Mouse (Mus musculus) kidney, adult 2 months (tissue): ENCODE data around the gene Egfem1. TPM values are rescaled to one million over a fixed set of nuclear protein-coding genes. Genes with fewer than 3 reads are reported as not detected.
A peak's percentile ranks its signal among the peaks of the same experiment; 100 is the strongest.

ENCODE experiments used
- DNase-seq: peaks from one replicate; pipeline ENCODE4 v3.0.0; 2021
- H3K27ac ChIP-seq: fragments of 200-500 bp; 2 replicates; pipeline ENCODE4 v1.5.1; 2012; ENCODE audit warnings: low read depth, low read length, control low read depth, inconsistent platforms; ENCODE audit not compliant: insufficient read depth
- H3K27me3 ChIP-seq: fragments of 200-500 bp; replicated peaks from 2 replicates; pipeline ENCODE4 v1.6.1; 2012; ENCODE audit warnings: mild to moderate bottlenecking, moderate library complexity, low read length, inconsistent platforms; ENCODE audit not compliant: control insufficient read depth, insufficient read depth
- H3K36me3 ChIP-seq: fragments of 200-500 bp; 2 replicates; pipeline ENCODE4 v1.6.1; 2012; ENCODE audit warnings: mild to moderate bottlenecking, moderate library complexity, low read length, inconsistent platforms; ENCODE audit not compliant: control insufficient read depth, insufficient read depth
- H3K4me1 ChIP-seq: fragments of 200-500 bp; 2 replicates; pipeline ENCODE4 v1.6.1; 2011; ENCODE audit warnings: low read length; ENCODE audit not compliant: control insufficient read depth, insufficient read depth
- H3K4me3 ChIP-seq: fragments of 200-500 bp; 2 replicates; pipeline ENCODE4 v1.5.1; 2011; ENCODE audit warnings: mild to moderate bottlenecking, low read depth, low read length, control low read depth; ENCODE audit not compliant: insufficient read depth
- CTCF ChIP-seq: fragments of 200-500 bp; conservative IDR thresholded peaks from 2 replicates; pipeline ENCODE4 v1.5.1; 2011; ENCODE audit warnings: low read depth, mild to moderate bottlenecking, control low read depth, low read length, moderate library complexity, mixed read lengths; ENCODE audit not compliant: insufficient read depth, insufficient read length
- POLR2A ChIP-seq: fragments of 200-500 bp; IDR thresholded peaks from one replicate; pipeline ENCODE4 v1.6.1; 2011; ENCODE audit warnings: low read depth, low read length, control low read depth
- WGBS: fragments of 180-500 bp; shearing (Covaris S2); methylation state at CpG from one replicate; pipeline ENCODE4 v1.1.7; 2018; 5-methylcytosine and 5-hydroxymethylcytosine counted together
- polyA plus RNA-seq: library from polyadenylated mRNA; depleted of rRNA; stranded (reverse); fragments of >200 nt; gene quantifications from 2 replicates; pipeline ENCODE4 v1.2.3, GENCODE M21; 2012

Gene Egfem1
- polyA plus RNA-seq, 1 experiment: 0.25 TPM

DNA sequence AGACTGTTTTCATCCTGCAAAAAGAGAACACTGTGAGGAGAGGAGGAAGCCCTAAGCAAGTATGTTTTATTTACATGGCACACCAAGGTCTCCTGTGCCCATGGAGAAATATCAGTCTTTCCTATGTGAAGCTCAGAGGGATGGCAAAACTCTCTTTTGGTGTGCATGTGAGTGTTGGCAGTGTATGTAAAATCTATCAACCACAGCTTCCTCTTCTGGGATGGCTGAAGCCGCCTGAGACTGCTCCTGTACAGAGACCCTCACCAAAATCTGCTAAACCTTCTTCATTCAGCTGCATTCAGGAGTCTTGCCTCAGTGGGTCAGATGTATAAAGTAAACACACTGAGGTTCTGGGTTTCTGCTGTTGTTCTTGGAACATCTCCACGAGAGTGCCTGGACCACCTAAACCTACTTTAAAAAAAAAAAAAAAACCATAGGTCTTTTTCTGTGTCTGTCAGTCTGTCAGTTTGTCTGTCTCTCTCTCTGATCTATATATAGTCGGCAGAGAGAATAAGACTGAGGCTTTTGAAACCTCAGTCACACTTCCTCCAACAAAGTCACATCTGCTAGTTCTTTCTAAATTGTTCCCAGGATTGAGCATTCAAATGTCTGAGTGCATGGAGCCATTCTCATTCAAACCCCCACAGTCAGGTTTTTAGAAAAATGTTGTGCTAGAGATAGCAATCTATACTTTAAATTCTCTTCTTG is 24.3 kb downstream of the Egfem1 start:
- peaks cover 2% of the 10 kb centered on the region; the same call in 1 of the 2 replicates for H3K4me1 ChIP-seq
- no peak overlapping the region for H3K27ac ChIP-seq
- 79% methylated on average over 3 of the region's 3 CpGs for WGBS
- DNase-seq: no peak
- H3K4me3 ChIP-seq: no peak overlapping the region
- no peaks in the 10 kb centered on the region for H3K36me3 ChIP-seq
- no peaks in the 10 kb centered on the region; the same call in 1 of the 2 replicates for H3K27me3 ChIP-seq
- TF ChIP-seq POLR2A (no peak), CTCF (no peak)

DNA sequence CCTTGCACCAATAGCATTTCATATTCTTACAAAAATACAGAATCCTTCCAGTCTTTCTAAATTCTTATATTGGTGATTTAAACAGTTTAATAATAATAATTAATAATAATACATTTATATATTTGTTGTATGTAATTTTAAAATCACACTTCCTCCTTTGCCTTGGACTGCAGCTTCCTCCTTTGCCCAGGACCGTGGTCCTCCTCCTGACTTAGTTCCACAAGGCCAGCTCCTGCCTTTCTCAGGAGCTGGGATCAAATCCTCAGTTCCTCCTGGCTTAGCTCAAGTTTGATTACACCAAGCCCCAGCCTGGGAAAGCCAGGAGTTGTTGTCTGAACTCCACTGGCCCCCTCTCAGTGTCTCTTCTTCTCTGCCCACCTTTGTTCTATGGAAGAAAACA is 25.3 kb downstream of the Egfem1 start:
- Histone ChIP-seq H3K27me3 (no peaks in the 10 kb centered on the region; the same call in 1 of the 2 replicates), H3K36me3 (no peaks in the 10 kb centered on the region), H3K4me3 (no peak overlapping the region), H3K4me1 (peaks cover 2% of the 10 kb centered on the region; the same call in 1 of the 2 replicates), H3K27ac (no peak overlapping the region)
- WGBS: 75% methylated on average over 1 of the region's 1 CpGs
- TF ChIP-seq CTCF: no peak
- TF ChIP-seq POLR2A: no peak
- no peak for DNase-seq

DNA sequence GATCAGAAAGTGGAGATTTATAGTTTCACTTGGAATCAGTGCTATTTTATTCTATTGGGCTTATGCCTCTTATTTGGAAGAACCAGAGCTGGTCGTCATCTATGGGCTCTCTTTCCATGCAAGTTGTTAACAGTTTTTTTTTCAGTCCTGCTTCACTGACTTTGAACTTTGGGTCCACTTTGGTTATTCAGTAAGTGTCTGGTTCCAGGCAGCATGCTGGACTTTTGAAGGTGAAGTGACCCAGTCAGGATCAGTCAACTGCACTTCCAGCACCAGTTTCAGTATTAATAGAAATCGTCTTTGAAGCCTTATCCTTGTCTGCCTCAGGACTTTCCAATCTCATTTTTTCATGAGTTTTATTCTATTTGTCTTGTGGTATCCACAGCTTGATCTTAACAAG is 28.5 kb downstream of the Egfem1 start:
- no peak overlapping the region for H3K4me3 ChIP-seq
- 27% methylated on average over 2 of the region's 2 CpGs for WGBS
- TF ChIP-seq POLR2A (no peak), CTCF (no peak)
- no peak overlapping the region for H3K27ac ChIP-seq
- H3K36me3 ChIP-seq: no peaks in the 10 kb centered on the region
- peaks cover 2% of the 10 kb centered on the region; the same call in 1 of the 2 replicates for H3K4me1 ChIP-seq
- H3K27me3 ChIP-seq: no peaks in the 10 kb centered on the region
- peak; percentile 90 for DNase-seq

GRCm38 (mm10) chr3:29114517-29114916 is 32.7 kb downstream of the Egfem1 start:
- DNase-seq: no peak
- WGBS: 87% methylated on average over 3 of the region's 3 CpGs

GRCm38 (mm10) chr3:29117379-29117778 is 35.6 kb downstream of the Egfem1 start:
- H3K27me3 ChIP-seq: no peaks in the 10 kb centered on the region
- H3K4me3 ChIP-seq: no peak overlapping the region
- TF ChIP-seq CTCF (no peak), POLR2A (no peak)
- H3K36me3 ChIP-seq: no peaks in the 10 kb centered on the region
- 68% methylated on average over 1 of the region's 1 CpGs for WGBS
- H3K4me1 ChIP-seq: no peaks in the 10 kb centered on the region
- DNase-seq: no peak
- no peak overlapping the region for H3K27ac ChIP-seq

More at GRCm38 (mm10) chr3:29114517-29114916, 32.7 kb downstream of the Egfem1 start:
- H3K4me1 ChIP-seq: peaks cover 2% of the 10 kb centered on the region; the same call in 1 of the 2 replicates
- no peak overlapping the region for H3K27ac ChIP-seq
- no peaks in the 10 kb centered on the region for H3K36me3 ChIP-seq
- TF ChIP-seq POLR2A: no peak
- no peak for TF ChIP-seq CTCF
- no peaks in the 10 kb centered on the region for H3K27me3 ChIP-seq
- H3K4me3 ChIP-seq: no peak overlapping the region

DNA sequence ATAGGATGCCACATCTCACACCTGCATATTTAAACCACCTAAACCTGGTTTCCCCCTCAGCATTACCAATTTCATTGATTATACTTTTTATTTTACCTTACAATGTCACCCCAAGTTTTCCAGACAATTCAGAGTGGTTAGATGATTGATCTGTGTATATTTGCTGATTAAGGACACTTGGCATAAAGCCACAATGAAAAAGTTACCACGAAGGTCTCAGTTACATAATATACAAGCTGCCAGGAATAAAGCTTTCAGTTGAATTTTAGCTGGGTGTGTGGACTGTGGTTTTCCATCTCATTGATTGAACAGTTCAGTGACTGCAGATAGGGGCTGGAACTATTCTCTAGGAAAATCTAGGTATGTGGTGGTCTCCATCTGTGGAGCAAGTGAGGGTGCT is 40.7 kb downstream of the Egfem1 start:
- H3K27me3 ChIP-seq: no peaks in the 10 kb centered on the region
- H3K4me1 ChIP-seq: no peaks in the 10 kb centered on the region
- TF ChIP-seq POLR2A (no peak), CTCF (no peak)
- 46% methylated on average over 1 of the region's 1 CpGs for WGBS
- H3K36me3 ChIP-seq: no peaks in the 10 kb centered on the region
- no peak overlapping the region for H3K27ac ChIP-seq
- peak; percentile 42 for DNase-seq
- no peak overlapping the region for H3K4me3 ChIP-seq

DNA sequence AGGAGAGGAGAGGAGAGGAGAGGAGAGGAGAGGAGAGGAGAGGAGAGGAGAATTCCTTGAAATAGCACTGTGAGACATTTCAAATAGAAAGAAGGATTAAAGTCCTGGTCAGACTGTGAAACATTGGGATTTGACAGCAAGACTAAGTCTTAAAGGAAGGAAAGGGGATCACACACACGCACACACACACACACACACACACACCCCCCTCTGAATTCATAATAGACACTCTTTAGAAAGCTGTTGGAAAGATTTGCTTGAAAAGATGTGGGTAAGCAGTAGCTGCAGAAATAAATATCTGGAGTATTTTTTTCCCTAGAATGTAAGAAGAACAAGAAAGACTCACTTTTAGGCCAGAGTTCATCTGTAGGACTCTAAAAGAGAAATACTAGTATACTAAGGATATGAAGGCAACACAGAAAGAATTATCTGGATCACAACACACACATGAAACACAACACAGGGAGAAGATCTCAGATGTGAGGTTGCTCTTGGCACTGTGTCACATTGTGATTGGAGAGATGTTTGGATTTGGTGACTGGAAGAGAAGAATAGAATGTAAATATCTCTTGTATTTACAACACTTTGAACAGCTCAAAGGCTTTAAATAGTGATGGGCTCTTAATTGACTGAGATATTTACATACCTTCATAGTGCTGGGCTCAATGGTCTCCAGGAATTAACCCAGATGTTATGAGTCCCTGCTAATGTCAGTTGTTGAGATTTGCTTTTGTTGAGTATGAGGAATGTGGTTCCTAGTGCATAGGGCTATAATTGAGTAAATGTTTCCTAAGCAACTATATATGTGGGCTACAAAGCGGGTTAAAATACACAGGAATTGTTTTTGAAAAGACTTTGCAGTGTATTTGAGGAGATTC is 50.5 kb downstream of the Egfem1 start:
- no peaks in the 10 kb centered on the region for H3K27me3 ChIP-seq
- 75% methylated on average over 2 of the region's 2 CpGs for WGBS
- no peak for TF ChIP-seq CTCF
- TF ChIP-seq POLR2A: no peak
- no peak for DNase-seq
- H3K36me3 ChIP-seq: no peaks in the 10 kb centered on the region
- H3K4me3 ChIP-seq: no peak overlapping the region
- no peaks in the 10 kb centered on the region for H3K4me1 ChIP-seq
- H3K27ac ChIP-seq: no peak overlapping the region
